Mouse (Mus musculus) right cerebral cortex, postnatal 25 days (tissue): ENCODE data around the gene 2210016F16Rik.
"Not testable (repeated sequence)": the region's sequence is repeated elsewhere in the genome, so short reads cannot be mapped to it uniquely, and the experiment has no call there.

Experiments
- DNase-seq: peaks from one replicate; pipeline ENCODE4 v3.0.0; 2022

The 2210016F16Rik gene

GRCm38 (mm10) chr13:58372278-58373152, 12.5 kb downstream of the 2210016F16Rik start:
- no peak for DNase-seq

DNA sequence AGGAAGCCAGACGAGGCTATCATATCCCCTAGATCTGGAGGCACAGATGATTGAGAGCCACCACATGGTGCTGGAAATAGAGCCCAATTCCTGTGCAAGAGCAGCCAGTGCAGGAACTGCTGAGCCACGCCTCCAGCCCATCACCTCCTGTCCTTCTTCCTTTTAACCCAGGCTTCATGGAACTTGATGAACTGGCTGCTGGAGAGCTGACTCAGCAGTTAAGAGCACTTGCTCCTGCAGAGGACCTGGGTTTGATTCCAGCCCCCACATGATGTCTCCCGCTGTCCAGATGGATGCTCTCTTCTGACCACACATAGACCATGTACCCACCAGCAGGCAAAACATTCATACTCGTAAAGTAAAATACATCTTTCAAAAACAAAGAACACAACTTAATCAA, 16.2 kb downstream of the 2210016F16Rik start:
- DNase-seq: no peak

DNA sequence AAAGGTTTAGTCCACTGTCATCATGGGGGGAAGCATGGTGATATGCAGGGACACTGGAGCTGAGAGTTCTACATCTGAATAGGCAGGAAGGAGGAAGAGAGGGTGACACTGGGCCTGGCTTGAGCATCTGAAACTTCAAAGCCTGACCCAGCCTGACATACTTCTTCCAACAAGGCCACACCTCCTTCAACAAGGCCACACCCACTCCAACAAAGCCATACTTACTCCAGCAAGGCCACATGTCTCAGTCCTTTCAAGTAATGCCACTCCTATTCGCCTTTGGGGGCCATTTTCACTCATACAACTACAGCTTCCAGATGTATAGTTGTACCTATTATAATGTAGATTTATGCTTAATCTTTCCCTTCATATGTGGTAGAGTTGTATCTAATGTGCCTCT, 17.4 kb downstream of the 2210016F16Rik start:
- no peak for DNase-seq

GRCm38 (mm10) chr13:58366373-58366772, 18.7 kb downstream of the 2210016F16Rik start:
- DNase-seq: no peak

- DNase-seq: not testable (repeated sequence)
Observed at GRCm38 (mm10) chr13:58365179-58365578, 19.8 kb downstream of the 2210016F16Rik start.

GRCm38 (mm10) chr13:58364353-58365175, 20.5 kb downstream of the 2210016F16Rik start:
- DNase-seq: no peak

GRCm38 (mm10) chr13:58359304-58359653, 25.7 kb downstream of the 2210016F16Rik start:
- no peak for DNase-seq

- peak; percentile 55 for DNase-seq
Observed at GRCm38 (mm10) chr13:58358629-58359303, 26.3 kb downstream of the 2210016F16Rik start, which contains the start of gene Kif27. Gene Kif27, minus strand, starts transcription at chr13:58359122.

GRCm38 (mm10) chr13:58352996-58353395, 32.0 kb downstream of the 2210016F16Rik start:
- no peak for DNase-seq

GRCm38 (mm10) chr13:58350606-58351005, 34.4 kb downstream of the 2210016F16Rik start:
- DNase-seq: no peak

DNA sequence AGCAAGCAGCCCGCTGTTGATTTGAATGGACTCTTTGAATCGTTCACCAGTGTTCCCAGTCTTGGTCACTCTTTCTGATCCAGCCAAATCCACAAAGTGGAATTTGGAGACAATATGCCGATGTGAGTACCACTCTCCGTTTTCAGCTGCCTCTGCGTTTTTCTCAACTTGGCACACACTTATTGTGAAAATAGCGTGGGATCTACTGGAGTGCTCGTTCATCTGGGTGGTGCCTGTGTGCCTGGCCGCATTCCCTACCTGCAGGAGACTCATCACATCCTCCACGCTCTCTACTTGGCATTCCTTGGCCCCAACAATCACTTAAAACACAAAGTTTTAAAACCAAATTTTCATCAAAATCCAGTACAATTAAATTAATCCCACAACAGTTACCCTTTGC, 40.5 kb downstream of the 2210016F16Rik start:
- DNase-seq: peak; percentile 28

- no peak for DNase-seq
Observed at GRCm38 (mm10) chr13:58337456-58337855, 47.6 kb downstream of the 2210016F16Rik start.

DNA sequence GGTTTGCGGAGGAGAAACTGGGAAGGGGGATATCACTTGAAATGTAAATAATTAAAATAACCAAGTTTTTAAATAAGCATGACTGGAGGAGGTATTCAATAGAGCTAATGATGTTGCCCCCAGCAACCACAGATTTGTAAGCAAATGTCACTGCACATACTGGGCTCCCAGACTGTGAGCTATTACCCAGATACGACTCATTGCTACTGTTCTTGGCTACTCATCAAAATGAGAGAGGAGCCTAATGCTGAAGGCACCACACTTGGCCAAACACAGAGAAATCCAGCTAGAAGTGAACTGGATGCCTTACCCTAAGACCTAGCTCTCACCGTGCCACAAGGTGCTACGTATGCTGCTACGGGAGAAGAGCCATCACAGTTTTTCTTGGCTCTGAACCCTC, 50.9 kb downstream of the 2210016F16Rik start:
- no peak for DNase-seq
